ENCODE assay signal across 14 mouse cellular contexts in genomic region chr13:42391330-42392005, GRCm38 (mm10).
"Had no signal": no experiment of that assay in that cellular context is flagged by ENCODE, and none has a peak within 500 bp of the region (broad histone marks: within the 10 kb centered on the region; RNA-seq: fewer than 3 reads in every experiment).

No protein-coding gene starts in this region.

- H3K27ac ChIP-seq: liver, embryonic 14.5 days; lung, embryonic 15.5 days; midbrain, embryonic 10.5 days; midbrain, embryonic 12.5 days; neural tube, embryonic 12.5 days; stomach, embryonic 15.5 days had no signal

- H3K4me1 ChIP-seq: lung, embryonic 15.5 days; midbrain, embryonic 10.5 days; midbrain, embryonic 12.5 days; neural tube, embryonic 12.5 days; stomach, embryonic 15.5 days had no signal

- H3K4me3 ChIP-seq: lung, embryonic 15.5 days; midbrain, embryonic 10.5 days; midbrain, embryonic 12.5 days; neural tube, embryonic 12.5 days; stomach, embryonic 15.5 days had no signal

- H3K9me3 ChIP-seq: lung, embryonic 15.5 days; midbrain, embryonic 10.5 days; midbrain, embryonic 12.5 days; neural tube, embryonic 12.5 days; stomach, embryonic 15.5 days had no signal

- DNase-seq: lung, adult 18-20 months; lung, postnatal 10 days; lung, postnatal 4 days; midbrain, embryonic 14.5 days; right cerebral cortex, postnatal 14 days; thymus, adult 18-20 months; thymus, postnatal 14 days; thymus, postnatal 36 days had no signal

- H3K4me2 ChIP-seq: lung, embryonic 15.5 days; midbrain, embryonic 12.5 days; neural tube, embryonic 12.5 days; stomach, embryonic 15.5 days had no signal

- H3K36me3 ChIP-seq: lung, embryonic 15.5 days; midbrain, embryonic 10.5 days; midbrain, embryonic 12.5 days; neural tube, embryonic 12.5 days; stomach, embryonic 15.5 days had no signal

- H3K9ac ChIP-seq: liver, embryonic 14.5 days; lung, embryonic 15.5 days; midbrain, embryonic 12.5 days; neural tube, embryonic 12.5 days; stomach, embryonic 15.5 days had no signal

- H3K27me3 ChIP-seq: lung, embryonic 15.5 days; midbrain, embryonic 12.5 days; neural tube, embryonic 12.5 days; stomach, embryonic 15.5 days had no signal
